Mouse (Mus musculus) erythroblast, embryonic 14.5 days (primary cell): ENCODE data around the gene Anapc16. TPM values are rescaled to one million over a fixed set of nuclear protein-coding genes. Genes with fewer than 3 reads are reported as not detected.

Experiments
- H3K27me3 ChIP-seq: 2 replicates; pipeline ENCODE4 v1.6.1; 2012; ENCODE audit warnings: inconsistent platforms; ENCODE audit not compliant: control insufficient read depth
- H3K36me3 ChIP-seq: 2 replicates; pipeline ENCODE4 v1.6.1; 2012; ENCODE audit warnings: mild to moderate bottlenecking, inconsistent platforms; ENCODE audit not compliant: control insufficient read depth
- H3K4me1 ChIP-seq: 2 replicates; pipeline ENCODE4 v1.6.1; 2012; ENCODE audit warnings: inconsistent platforms; ENCODE audit not compliant: control insufficient read depth
- H3K4me3 ChIP-seq: replicated peaks from 2 replicates; pipeline ENCODE3; 2012; ENCODE audit warnings: moderate library complexity, mild to moderate bottlenecking, inconsistent platforms
- H3K9me3 ChIP-seq: 2 replicates; pipeline ENCODE4 v1.6.1; 2012; ENCODE audit warnings: low read length, inconsistent platforms, mixed read lengths; ENCODE audit not compliant: control insufficient read depth
- GATA1 ChIP-seq: IDR thresholded peaks from 2 replicates; pipeline ENCODE4 v1.6.1; 2012; ENCODE audit warnings: low read length, inconsistent platforms, mixed read lengths
- TAL1 ChIP-seq: IDR thresholded peaks from 3 replicates; pipeline ENCODE4 v1.6.1; 2012; ENCODE audit warnings: low read length, inconsistent platforms, mixed read lengths
- polyA plus RNA-seq: library from polyadenylated mRNA; stranded (reverse); fragments of >175 nt; gene quantifications from 2 replicates; pipeline ENCODE4 v1.2.3, GENCODE M21; 2012

The Anapc16 gene
- polyA plus RNA-seq, 1 experiment = 7.5 TPM

DNA sequence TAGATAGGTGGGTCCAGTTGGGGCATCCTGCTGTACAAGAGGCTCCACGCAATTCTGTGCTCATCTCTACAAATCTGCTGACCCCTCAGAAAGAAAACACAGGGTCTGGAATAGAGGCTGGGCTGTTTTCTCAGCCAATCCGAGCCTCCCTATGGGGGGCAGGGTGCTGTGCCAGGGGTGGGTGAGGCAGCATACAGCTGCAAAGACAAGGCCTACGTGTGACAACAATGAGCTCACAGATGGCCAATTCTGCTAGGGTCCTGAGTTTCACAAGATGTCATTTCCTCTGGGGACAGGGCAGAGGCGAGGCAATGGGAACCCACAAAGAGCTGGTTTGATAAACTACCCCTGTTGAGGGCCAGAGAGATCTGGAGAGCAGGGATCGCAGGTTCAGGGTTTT, 44.5 kb downstream of the Anapc16 start:
- Histone ChIP-seq H3K4me1 (peaks cover 2% of the 10 kb centered on the region; the same call in 1 of the 2 replicates), H3K9me3 (no peaks in the 10 kb centered on the region), H3K36me3 (no peaks in the 10 kb centered on the region), H3K4me3 (no peak overlapping the region), H3K27me3 (peaks cover 48% of the 10 kb centered on the region)
- no peak for TF ChIP-seq TAL1
- TF ChIP-seq GATA1 = no peak

DNA sequence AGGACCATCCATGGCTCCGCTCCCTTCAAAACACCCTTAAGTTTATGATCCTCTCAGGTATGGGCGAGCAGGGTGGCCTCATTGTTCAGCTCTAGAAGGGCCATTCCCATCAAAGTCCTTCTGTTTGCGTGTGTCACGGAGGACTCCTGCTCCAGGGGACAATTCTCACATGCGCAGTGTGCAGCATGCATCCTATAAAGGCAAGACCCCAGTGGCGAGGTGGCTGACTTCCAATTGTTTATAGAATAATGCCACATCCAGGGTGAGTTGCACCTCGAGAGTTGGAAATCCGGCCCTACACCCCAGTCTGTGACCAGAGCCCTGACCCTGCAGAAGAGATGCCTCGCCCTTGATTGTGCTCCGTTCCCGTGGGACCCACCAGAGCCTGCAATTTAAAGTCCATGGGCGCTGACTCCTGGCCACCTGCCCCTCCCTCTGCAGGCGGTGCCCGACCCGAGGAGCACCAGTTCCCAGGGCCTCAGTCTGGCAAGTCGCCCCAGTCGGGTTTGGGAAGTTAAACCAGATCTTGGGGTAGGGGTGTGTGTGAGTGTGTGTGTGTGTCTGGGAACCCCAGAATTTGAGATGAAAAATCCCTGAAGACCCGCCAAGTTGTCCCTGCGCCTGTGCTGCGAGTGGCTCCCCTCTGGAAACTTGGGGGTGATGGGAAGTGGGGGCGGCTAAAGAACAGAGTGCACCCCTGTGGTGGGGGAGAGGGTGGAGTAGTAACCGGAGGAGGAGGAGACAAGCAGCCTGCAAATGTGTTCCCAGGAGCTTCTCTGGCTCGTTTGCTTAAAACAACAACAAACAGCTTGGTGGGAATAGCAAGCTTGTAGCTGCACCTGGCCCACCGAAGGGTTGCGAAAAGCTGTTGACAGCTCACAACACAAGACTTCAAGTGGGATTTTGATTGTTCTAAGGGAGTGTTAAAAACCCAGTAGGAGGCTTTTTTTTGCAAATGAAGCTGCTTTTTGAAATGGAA, 45.5 kb downstream of the Anapc16 start:
- TF ChIP-seq GATA1 (no peak), TAL1 (no peak)
- Histone ChIP-seq H3K36me3 (no peaks in the 10 kb centered on the region), H3K4me1 (peaks cover 5% of the 10 kb centered on the region), H3K27me3 (peaks cover 58% of the 10 kb centered on the region), H3K9me3 (no peaks in the 10 kb centered on the region), H3K4me3 (no peak overlapping the region)

DNA sequence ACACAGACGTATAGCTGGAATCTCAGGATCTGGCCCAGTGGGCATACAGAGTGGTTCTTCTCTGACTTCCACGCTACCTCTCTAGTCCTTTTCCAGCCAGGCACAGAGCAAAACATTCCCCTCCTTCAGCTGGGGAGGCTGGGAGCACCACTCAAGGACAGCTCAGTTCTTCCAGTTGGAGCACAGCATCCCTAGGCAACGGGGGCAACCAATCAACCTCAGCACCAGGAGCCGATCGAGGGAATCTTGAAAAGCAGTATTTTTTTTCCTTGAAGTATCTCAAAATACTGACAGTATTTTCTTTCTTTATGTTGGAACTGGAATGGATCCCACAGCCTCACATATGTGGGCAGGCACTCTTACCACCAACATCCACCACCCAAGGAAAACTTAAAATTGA, 46.3 kb downstream of the Anapc16 start:
- no peaks in the 10 kb centered on the region for H3K9me3 ChIP-seq
- TF ChIP-seq GATA1 (no peak), TAL1 (no peak)
- H3K4me1 ChIP-seq = peaks cover 12% of the 10 kb centered on the region
- H3K4me3 ChIP-seq = no peak overlapping the region
- peaks cover 66% of the 10 kb centered on the region for H3K27me3 ChIP-seq
- no peaks in the 10 kb centered on the region for H3K36me3 ChIP-seq

DNA sequence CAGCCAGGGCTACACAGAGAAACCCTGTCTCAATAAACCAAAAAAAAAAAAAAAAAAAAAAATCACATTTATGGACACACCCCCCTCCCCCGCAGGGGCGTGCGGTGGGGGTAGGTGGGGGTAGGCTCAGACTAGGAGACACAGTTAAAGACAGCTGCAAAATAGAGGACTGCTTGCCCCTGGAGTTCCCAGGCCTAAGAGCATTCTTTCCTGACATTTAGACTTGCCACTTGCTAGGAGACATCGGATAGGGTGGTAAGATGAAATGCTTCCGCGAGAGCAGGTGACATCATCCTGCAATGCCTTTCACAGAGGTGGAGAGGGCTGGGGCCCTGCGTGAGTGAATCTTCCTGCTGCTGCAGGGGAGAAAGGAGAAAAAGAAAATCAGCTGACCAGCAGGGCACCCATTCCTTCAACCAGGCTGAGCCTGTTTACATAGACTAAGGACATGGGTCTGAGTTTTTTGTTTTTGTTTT, 49.3 kb downstream of the Anapc16 start:
- H3K9me3 ChIP-seq = no peaks in the 10 kb centered on the region
- TF ChIP-seq TAL1 (no peak), GATA1 (no peak)
- no peaks in the 10 kb centered on the region for H3K36me3 ChIP-seq
- H3K4me1 ChIP-seq = peaks cover 25% of the 10 kb centered on the region
- no peak overlapping the region for H3K4me3 ChIP-seq
- H3K27me3 ChIP-seq = peaks cover 90% of the 10 kb centered on the region

DNA sequence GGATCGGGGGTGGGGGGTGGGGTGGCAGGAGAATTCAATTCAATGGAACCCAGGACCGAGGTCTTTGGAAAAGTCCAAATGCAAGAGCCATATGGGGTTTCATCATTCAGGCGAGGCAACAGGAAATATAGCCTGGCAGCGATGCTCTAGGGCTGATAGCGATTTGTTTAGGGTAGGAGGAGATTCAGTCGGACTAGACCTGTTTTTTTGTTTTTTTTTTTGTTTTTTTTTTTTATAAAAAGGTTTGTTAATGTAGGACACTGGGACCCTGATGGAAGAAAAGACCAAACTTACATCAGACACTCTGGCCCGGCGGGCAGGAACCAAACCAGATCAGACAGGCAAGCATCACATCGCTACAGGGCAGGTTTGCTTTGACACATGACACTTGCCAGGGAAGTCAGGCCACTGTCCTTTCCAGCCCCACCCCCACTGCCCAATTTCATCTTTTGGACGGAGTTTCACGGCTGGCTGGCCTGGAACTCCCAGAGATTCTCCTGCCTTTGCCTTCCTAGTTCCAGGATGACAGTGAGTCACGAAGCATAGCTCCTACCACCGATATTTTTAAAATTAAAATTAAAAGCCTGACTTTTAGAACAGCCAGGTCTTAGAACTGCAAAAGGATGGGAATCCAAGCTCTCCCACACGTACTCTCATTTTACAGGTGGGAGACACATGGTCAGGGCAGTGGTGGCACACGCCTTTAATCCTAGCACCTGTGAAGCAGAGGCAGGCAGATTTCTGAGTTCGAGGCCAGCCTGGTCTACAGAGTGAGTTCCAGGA, 50.0 kb downstream of the Anapc16 start:
- peaks cover 25% of the 10 kb centered on the region for H3K4me1 ChIP-seq
- no peak overlapping the region for H3K4me3 ChIP-seq
- no peak for TF ChIP-seq GATA1
- TF ChIP-seq TAL1 = no peak
- peaks cover 89% of the 10 kb centered on the region for H3K27me3 ChIP-seq
- no peaks in the 10 kb centered on the region for H3K36me3 ChIP-seq
- no peaks in the 10 kb centered on the region for H3K9me3 ChIP-seq

DNA sequence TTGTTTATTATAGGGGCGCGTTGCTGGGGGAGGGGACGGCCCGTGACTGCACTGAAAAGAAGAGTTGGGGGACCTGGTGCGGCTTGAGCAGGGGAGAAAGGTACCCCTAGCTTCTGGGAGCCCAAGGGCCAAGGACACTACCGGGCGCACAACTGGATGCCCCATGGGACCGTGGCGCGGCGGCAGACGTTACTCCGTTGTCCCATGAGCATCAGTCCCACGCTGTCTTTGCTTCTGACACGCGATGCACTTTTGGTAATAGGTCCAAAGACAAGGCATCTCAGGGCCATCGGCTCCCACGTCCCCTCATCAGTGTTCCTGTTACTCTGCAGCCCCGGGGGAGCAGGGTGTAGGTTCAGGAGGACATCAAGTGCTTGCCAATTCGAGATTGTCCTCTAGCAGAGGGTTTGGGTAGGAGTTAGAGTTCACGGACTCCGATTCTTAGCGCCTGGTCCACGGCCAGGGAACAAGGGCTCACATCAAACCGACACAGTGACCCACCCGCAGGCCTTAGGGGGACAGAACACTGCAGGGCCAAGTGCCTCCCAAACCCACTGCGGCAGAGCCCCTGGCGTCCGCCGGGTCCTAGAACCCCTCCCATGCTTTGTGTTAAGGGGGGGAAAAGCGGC, 50.7 kb downstream of the Anapc16 start:
- peaks cover 25% of the 10 kb centered on the region for H3K4me1 ChIP-seq
- no peaks in the 10 kb centered on the region for H3K36me3 ChIP-seq
- TF ChIP-seq GATA1 (no peak), TAL1 (no peak)
- H3K27me3 ChIP-seq = peaks cover 88% of the 10 kb centered on the region
- peak overlapping the region; percentile 69 for H3K4me3 ChIP-seq
- no peaks in the 10 kb centered on the region for H3K9me3 ChIP-seq

DNA sequence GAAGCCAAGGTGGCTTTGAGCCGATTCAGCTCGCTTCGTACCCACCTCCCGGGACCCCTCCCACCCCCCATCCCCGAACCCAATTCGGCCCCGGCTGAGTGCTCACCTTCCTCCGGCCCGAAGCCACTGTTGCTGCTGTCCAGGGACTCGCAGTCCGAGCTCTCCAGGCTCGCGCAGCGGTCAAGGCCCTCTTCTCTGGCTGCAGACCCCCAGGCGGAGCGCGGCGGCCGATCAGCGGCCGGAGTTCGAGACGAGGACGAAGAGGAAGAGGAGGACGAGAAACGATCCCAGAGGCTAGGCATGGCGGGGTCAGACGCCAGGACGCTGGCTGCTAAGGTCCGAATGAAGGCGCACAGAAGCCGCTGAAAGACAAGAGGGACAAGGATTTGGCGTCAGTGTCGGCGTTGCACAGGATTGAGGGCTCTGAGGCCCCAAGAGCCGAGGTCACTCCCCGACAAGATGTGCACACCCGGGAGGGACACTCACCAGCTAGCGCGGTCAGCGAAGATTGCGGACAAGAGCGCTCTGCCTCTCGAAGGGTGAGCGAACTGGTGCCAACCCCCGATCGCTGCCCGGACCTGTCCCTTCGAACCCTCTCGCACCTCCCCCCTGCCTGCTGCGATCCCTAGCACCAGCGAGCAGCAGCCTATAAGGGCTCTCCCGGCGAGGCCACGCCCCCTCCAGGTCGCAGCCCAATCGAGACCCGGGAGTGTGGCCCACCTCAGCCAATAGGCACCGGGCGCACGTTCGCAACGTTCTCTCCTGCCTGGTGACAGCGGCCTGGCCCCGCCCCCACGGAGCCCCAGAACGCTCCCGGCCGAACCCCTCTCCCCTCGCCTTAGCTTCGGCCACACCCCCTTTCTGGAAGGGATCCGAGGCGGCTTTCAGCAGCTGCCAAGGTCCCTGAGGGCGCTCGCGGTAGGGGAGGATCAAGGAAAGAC, 51.5 kb downstream of the Anapc16 start, which contains the start of gene Ddit4:
Gene Ddit4, minus strand, starts transcription at position 624 of the 941 bp plus-strand sequence.
- peak within 1 kb of the TSS; percentile 69 for H3K4me3 ChIP-seq
- H3K9me3 ChIP-seq = no peaks in the 10 kb centered on the region
- TF ChIP-seq TAL1 (no peak), GATA1 (no peak)
- no peaks in the 10 kb centered on the region for H3K36me3 ChIP-seq
- peaks cover 25% of the 10 kb centered on the region for H3K4me1 ChIP-seq
- peaks cover 80% of the 10 kb centered on the region for H3K27me3 ChIP-seq

DNA sequence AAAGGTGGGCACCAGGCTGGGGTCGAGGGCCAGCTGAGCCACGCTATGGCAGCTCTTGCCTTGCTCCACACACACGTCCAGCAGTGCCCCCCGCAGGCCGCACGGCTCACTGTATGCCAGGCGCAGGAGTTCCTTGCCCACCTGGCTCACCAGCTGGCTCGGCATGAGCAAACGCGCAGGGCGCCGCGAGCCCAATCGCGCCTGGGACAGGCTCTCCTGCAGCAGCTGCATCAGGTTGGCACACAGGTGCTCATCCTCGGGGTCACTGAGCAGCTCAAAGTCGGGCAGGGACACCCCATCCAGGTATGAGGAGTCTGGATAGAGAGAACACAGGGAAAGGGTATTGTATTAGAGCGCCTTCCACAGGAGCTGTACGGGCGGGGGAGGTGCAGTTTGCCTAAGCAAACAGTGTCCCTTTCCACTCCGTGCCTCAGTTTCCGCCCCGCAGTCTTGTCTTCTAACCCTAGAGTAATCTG, 52.2 kb downstream of the Anapc16 start:
- Histone ChIP-seq H3K4me1 (peaks cover 25% of the 10 kb centered on the region), H3K9me3 (no peaks in the 10 kb centered on the region), H3K27me3 (peaks cover 78% of the 10 kb centered on the region), H3K4me3 (peak overlapping the region; percentile 69), H3K36me3 (no peaks in the 10 kb centered on the region)
- no peak for TF ChIP-seq GATA1
- TF ChIP-seq TAL1 = no peak
